Mouse (Mus musculus) forebrain, embryonic 12.5 days (tissue): ENCODE measurements around the gene Zfhx3. TPM values are rescaled to one million over a fixed set of nuclear protein-coding genes. Genes with fewer than 3 reads are reported as not detected.

ENCODE experiments used
- ATAC-seq: fragments of 200-750 bp; cut with Nextera tagmentation; 2 replicates; pipeline ENCODE4 v1.8.0; 2017; ENCODE audit warnings: moderate TSS enrichment; ENCODE audit not compliant: low FRiP score
- H3K27ac ChIP-seq: fragments of 300-500 bp; sonication (generic); 2 replicates; pipeline ENCODE4 v1.5.1; 2016; ENCODE audit warnings: mild to moderate bottlenecking
- H3K27me3 ChIP-seq: fragments of 300-500 bp; sonication (generic); 2 replicates; pipeline ENCODE4 v1.6.1; 2016; ENCODE audit warnings: mild to moderate bottlenecking
- H3K36me3 ChIP-seq: fragments of 300-500 bp; sonication (generic); replicated peaks from 2 replicates; pipeline ENCODE4 v1.6.1; 2016; ENCODE audit warnings: mild to moderate bottlenecking
- H3K4me1 ChIP-seq: fragments of 300-500 bp; sonication (generic); 2 replicates; pipeline ENCODE4 v1.6.1; 2016
- H3K4me2 ChIP-seq: fragments of 300-500 bp; sonication (generic); 2 replicates; pipeline ENCODE4 v1.6.1; 2016; ENCODE audit warnings: mild to moderate bottlenecking, moderate library complexity
- H3K4me3 ChIP-seq: fragments of 300-500 bp; sonication (generic); replicated peaks from 2 replicates; pipeline ENCODE4 v1.5.1; 2016; ENCODE audit warnings: mild to moderate bottlenecking
- H3K9ac ChIP-seq: fragments of 300-500 bp; sonication (generic); 2 replicates; pipeline ENCODE4 v1.6.1; 2016; ENCODE audit warnings: mild to moderate bottlenecking
- H3K9me3 ChIP-seq: fragments of 300-500 bp; sonication (generic); 2 replicates; pipeline ENCODE4 v1.6.1; 2016
- WGBS: fragments of 180-500 bp; shearing (Covaris S2); methylation state at CpG from one replicate; pipeline ENCODE4 v1.1.7; 2016; 5-methylcytosine and 5-hydroxymethylcytosine counted together
- polyA plus RNA-seq: library from polyadenylated mRNA; unstranded; fragments of >200 nt; fragmentation: Nextera tagmentation; extraction: Ambion mirVana; gene quantifications from 2 replicates; pipeline ENCODE4 v1.2.1, GENCODE M21; 2016

Gene Zfhx3
- polyA plus RNA-seq, 1 experiment from 2014 or later = 30.5 TPM

DNA sequence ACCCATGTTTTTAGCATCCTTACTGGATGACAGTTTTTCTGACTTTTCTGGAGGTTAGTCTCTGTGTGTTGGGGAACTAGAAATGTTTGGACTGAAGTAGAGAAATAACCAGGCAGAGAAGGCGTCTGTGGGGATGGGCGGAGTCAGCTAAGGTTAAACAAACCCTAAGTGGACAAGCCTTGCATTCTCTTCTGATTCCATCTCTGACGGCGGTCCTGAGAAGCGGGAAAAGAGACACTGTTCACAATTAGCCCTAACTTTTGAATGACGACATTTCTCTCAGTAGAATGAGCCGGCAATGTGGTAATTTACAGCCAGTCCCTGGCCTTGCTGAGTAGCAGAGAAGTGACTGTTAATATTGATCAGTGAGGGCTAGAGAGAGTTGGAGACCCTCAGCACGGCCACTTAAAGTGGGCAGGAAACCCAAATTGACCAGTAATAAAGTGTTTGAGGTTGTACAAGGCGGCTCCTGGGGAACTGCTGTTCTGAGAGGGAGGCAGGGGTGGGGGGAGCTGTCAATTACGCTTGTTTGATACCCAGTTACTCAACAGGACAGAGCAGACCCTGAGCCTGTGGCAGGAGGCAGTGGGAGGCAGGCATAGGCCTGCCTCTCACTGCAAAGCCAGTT is 162.1 kb downstream of the Zfhx3 start:
- H3K9ac ChIP-seq = no peak overlapping the region
- H3K27ac ChIP-seq = peak overlapping the region; percentile 42; the same call in 1 of the 2 replicates
- H3K4me3 ChIP-seq = no peak overlapping the region
- peaks cover 41% of the 10 kb centered on the region for H3K4me1 ChIP-seq
- no peaks in the 10 kb centered on the region for H3K36me3 ChIP-seq
- H3K9me3 ChIP-seq = no peaks in the 10 kb centered on the region
- peak; percentile 40; the same call in 1 of the 2 replicates for ATAC-seq
- WGBS = 27% methylated on average over 10 of the region's 10 CpGs
- no peak overlapping the region for H3K4me2 ChIP-seq
- peaks cover 11% of the 10 kb centered on the region for H3K27me3 ChIP-seq

DNA sequence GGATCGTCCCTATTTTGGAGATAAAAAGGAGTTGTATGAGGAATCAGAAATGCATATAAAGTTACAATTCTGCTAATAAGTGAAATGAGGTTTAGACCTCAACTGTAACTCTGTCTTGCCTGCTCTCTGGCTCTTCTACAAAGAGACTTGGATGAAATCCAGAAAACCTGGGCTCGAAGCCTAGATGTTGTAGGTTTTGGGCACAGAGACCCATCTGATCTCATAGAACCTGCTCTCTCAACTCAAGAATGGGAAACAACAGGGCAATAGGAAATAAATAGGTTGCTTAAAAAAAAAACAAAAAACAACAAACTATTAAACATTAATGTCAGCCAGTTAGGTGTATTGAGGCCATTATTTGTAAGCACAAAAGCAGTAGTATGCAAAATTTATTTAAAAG is 182.6 kb downstream of the Zfhx3 start:
- H3K36me3 ChIP-seq = no peaks in the 10 kb centered on the region
- no peak overlapping the region for H3K4me2 ChIP-seq
- no peak overlapping the region for H3K4me3 ChIP-seq
- 87% methylated on average over 2 of the region's 2 CpGs for WGBS
- H3K27me3 ChIP-seq = no peaks in the 10 kb centered on the region
- ATAC-seq = no peak
- H3K4me1 ChIP-seq = no peaks in the 10 kb centered on the region
- no peak overlapping the region for H3K27ac ChIP-seq
- no peak overlapping the region for H3K9ac ChIP-seq
- H3K9me3 ChIP-seq = no peaks in the 10 kb centered on the region

DNA sequence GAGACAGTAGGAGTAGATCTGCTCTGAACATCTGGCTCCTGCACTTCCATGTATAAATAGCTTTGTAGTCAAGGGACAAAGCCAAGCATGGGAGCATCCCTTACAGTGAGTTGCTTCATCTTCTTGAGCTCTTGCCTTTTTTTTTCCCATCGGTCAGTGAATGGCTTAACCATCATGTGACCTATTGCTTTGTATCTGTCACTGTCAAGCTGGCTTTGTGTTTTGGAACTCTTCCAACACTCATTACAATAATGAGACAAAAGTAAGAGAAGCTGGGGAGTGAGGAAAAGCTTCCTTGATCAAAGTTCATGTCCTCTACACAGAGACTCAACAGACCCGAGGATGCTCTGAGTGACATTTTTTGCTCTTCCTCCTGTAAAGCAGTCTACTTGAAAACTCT is 183.0 kb downstream of the Zfhx3 start:
- no peak overlapping the region for H3K4me3 ChIP-seq
- no peaks in the 10 kb centered on the region for H3K36me3 ChIP-seq
- no peaks in the 10 kb centered on the region for H3K9me3 ChIP-seq
- no peaks in the 10 kb centered on the region for H3K4me1 ChIP-seq
- no peak overlapping the region for H3K9ac ChIP-seq
- ATAC-seq = no peak
- no peak overlapping the region for H3K4me2 ChIP-seq
- no peak overlapping the region for H3K27ac ChIP-seq
- no peaks in the 10 kb centered on the region for H3K27me3 ChIP-seq
- 68% methylated on average over 2 of the region's 2 CpGs for WGBS

DNA sequence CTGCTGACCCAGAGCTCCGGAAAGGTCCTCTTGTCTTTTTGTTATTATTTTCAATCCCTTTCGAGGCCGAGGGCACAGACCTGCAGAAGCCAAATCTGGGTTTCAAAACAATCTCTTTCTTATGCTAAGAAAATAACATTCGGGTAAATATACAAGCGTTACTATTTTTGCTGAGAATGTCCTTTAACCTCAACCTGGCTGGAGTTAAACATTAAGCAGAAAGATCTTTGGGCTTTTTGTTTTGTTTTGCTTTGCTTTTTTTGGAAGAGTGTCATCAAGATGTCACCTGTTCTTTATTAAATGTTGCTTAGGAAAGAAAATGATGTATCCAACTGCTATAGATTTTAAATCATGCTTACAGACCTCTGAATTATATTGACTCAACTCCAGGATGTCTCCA is 204.1 kb downstream of the Zfhx3 start:
- Histone ChIP-seq H3K4me2 (no peak overlapping the region), H3K4me1 (peaks cover 8% of the 10 kb centered on the region; the same call in 1 of the 2 replicates), H3K4me3 (no peak overlapping the region), H3K9ac (no peak overlapping the region), H3K36me3 (no peaks in the 10 kb centered on the region), H3K9me3 (no peaks in the 10 kb centered on the region), H3K27me3 (no peaks in the 10 kb centered on the region), H3K27ac (no peak overlapping the region)
- WGBS = 80% methylated on average over 5 of the region's 5 CpGs
- no peak for ATAC-seq

DNA sequence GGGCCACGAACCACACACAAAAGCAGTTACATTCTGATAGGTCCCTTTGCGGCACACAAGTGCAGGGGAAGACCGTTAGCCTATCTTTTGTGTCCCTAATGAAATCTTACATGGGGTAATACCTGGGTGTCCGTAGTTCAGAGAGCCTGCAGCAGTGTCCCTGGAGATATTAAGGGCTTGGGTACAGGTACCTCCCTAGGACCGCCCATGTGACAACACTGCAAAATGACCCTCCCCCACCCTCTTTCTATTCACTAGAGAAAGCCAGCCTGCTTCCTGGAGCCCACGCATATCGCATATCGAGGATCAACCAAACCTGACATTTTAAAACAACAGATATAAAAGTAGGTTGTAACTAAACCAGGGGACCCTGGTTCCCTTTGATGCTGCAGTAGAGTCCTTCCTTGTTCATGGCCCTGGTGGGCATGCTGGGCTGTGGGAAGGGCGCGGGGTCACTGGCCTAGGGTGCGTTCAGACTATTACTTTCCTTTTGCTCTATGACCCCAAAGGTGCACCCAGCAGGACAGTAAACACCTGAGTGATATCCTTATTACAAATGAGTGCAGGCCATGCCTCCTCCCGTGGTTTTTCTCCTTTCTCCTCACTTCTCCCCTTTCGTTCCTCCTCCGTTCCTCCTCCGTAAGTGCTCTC is 206.3 kb downstream of the Zfhx3 start:
- 63% methylated on average over 15 of the region's 15 CpGs for whole genome bisulfite sequencing
- peaks cover 8% of the 10 kb centered on the region; the same call in 1 of the 2 replicates for H3K4me1 ChIP-seq
- no peak overlapping the region for H3K4me3 ChIP-seq
- no peak overlapping the region for H3K9ac ChIP-seq
- H3K27me3 ChIP-seq = no peaks in the 10 kb centered on the region
- H3K27ac ChIP-seq = no peak overlapping the region
- H3K36me3 ChIP-seq = no peaks in the 10 kb centered on the region
- H3K4me2 ChIP-seq = no peak overlapping the region
- no peak for ATAC-seq
- no peaks in the 10 kb centered on the region for H3K9me3 ChIP-seq

DNA sequence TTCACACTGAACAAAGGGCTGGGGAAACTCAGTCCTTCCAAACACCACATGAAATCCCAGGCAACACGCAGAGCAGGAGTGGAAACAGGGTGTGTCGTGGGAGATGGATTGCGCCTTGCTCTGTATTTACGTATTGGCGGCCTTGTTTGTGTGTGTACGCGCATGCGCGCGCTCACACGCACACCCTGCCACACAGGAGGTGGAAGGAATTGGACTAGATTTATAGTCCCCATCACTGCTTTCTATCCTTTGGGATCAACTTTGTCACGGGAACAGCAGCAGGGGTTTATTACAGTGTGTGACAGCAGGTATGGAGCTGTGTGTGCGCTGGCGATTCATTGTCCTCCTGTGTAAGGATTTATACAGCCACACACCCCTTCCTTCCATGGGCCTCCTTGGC is 228.4 kb downstream of the Zfhx3 start:
- Histone ChIP-seq H3K4me3 (no peak overlapping the region), H3K9me3 (no peaks in the 10 kb centered on the region), H3K9ac (no peak overlapping the region), H3K27me3 (no peaks in the 10 kb centered on the region), H3K36me3 (no peaks in the 10 kb centered on the region), H3K4me1 (no peaks in the 10 kb centered on the region), H3K27ac (no peak overlapping the region), H3K4me2 (no peak overlapping the region)
- ATAC-seq = no peak
- WGBS = 92% methylated on average over 14 of the region's 14 CpGs

DNA sequence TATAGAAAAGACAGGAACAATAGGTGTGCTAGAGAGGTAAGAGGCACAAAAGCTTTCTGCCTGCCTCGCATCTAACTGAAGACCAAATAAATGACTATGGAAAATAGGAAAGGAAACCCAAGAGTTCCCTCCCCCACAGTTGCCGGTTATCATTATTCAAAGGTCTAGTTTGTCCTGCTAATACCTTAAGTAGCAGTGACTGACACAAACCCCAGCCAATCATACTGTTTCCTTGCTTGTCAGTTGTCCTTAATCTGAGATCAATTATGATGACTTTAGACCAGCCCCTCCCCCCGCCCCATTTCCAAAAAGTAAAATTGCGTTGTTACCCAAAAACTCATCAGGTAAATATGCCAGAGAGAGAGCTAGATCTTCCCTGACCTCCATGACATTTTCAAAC is 240.9 kb downstream of the Zfhx3 start:
- 75% methylated on average over 4 of the region's 4 CpGs for WGBS
- Histone ChIP-seq H3K9me3 (no peaks in the 10 kb centered on the region), H3K36me3 (no peaks in the 10 kb centered on the region), H3K4me2 (no peak overlapping the region), H3K9ac (no peak overlapping the region), H3K4me1 (peaks cover 5% of the 10 kb centered on the region; the same call in 1 of the 2 replicates), H3K27me3 (no peaks in the 10 kb centered on the region), H3K27ac (no peak overlapping the region), H3K4me3 (no peak overlapping the region)
- no peak for ATAC-seq

DNA sequence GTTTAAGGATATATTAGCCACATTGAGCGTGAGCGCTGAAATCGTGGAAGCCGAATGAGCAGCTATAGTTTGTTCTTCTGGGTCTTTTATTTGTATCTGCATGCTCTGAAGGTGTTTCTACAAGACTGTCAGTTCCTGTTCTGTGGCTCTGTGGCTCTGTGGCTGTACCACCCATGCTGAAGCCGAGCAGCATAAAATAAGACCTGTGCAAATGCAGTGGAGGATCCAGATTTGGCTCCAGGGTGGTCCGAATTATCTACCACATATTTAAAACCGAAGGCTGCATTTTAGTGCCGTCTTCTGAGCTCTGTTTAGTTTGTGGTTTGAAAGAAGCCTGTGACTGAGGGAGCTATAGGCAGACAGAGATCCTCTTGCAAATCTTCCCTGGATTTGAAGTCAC is 241.5 kb downstream of the Zfhx3 start:
- peaks cover 7% of the 10 kb centered on the region; the same call in 1 of the 2 replicates for H3K4me1 ChIP-seq
- ATAC-seq = no peak
- WGBS = 87% methylated on average over 8 of the region's 8 CpGs

DNA sequence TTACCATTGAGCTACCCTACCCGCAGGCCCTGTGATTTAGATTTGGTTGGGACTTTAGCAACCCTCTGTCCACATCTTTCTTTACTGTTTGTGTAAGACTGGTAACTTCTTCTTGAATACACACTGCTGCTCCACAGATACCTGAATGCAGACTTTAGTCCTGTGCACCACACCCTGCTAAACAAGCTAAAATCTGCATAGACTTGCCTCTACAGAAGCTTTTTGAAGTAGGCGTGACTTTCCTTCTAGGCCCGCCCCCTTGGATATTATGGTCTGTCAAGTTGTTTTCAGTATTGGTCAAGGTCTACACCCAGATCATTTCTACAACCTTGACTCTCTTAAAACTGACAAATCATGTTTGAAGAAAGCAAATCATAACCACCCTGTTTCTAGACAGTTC is 243.8 kb downstream of the Zfhx3 start:
- H3K27ac ChIP-seq = no peak overlapping the region
- no peaks in the 10 kb centered on the region for H3K27me3 ChIP-seq
- 90% methylated on average over 3 of the region's 3 CpGs for WGBS
- no peaks in the 10 kb centered on the region for H3K36me3 ChIP-seq
- no peak overlapping the region for H3K4me3 ChIP-seq
- no peaks in the 10 kb centered on the region for H3K9me3 ChIP-seq
- H3K4me1 ChIP-seq = peaks cover 7% of the 10 kb centered on the region; the same call in 1 of the 2 replicates
- H3K4me2 ChIP-seq = no peak overlapping the region
- no peak overlapping the region for H3K9ac ChIP-seq
- no peak for ATAC-seq

More for the DNA sequence above, 241.5 kb downstream of the Zfhx3 start:
- Histone ChIP-seq H3K9me3 (no peaks in the 10 kb centered on the region), H3K27ac (no peak overlapping the region), H3K36me3 (no peaks in the 10 kb centered on the region), H3K4me2 (no peak overlapping the region), H3K27me3 (no peaks in the 10 kb centered on the region), H3K9ac (no peak overlapping the region), H3K4me3 (no peak overlapping the region)

DNA sequence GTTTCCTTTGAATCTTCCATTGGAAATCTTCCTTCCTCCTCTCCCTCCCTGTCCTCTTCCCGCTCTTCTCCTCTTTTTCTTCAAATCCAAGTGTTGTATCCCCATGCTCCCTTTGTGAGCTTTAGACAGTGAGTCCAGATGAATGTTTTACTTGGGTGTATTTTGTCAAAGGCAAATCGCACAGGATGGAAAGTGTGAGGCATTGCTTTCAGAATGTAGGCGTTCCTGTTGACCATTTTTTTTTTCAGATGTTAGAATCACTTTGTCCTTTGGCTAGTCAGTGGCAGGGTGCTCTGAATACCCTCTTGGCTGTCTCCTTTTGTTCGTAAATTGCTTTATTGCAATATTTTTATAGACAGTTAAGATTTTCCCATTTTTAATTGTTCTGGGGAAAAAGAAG is 245.6 kb downstream of the Zfhx3 start:
- H3K27ac ChIP-seq = no peak overlapping the region
- no peaks in the 10 kb centered on the region for H3K36me3 ChIP-seq
- no peaks in the 10 kb centered on the region for H3K27me3 ChIP-seq
- H3K9ac ChIP-seq = no peak overlapping the region
- no peaks in the 10 kb centered on the region for H3K9me3 ChIP-seq
- H3K4me3 ChIP-seq = no peak overlapping the region
- 0 out of 2 replicates have a peak, but pooled peaks cover 3% of the 10 kb centered on the region for H3K4me1 ChIP-seq
- no peak overlapping the region for H3K4me2 ChIP-seq
- 79% methylated on average over 4 of the region's 4 CpGs for WGBS
- ATAC-seq = no peak

DNA sequence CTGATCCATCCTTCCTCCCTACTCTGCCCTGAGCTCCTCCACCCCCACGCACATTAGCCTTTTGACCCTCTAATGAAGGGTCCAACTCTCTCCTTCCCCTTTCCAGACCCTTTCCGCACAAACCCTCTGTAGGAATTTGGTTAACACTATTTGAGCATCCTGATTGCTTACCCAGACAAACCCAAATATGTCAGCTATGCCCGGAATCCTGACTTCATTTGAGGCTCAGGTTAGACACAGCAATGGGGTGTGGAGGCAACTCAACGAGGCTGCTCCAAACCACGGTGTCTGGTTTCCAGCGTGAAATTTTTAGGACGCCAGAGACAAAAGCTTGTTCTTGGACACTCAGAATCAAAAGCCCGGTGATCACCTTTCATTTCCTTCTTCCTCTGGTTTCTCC is 252.1 kb downstream of the Zfhx3 start:
- Histone ChIP-seq H3K4me3 (no peak overlapping the region), H3K4me1 (no peaks in the 10 kb centered on the region; the same call in 1 of the 2 replicates), H3K36me3 (no peaks in the 10 kb centered on the region), H3K9ac (no peak overlapping the region), H3K27ac (no peak overlapping the region), H3K27me3 (no peaks in the 10 kb centered on the region), H3K4me2 (no peak overlapping the region), H3K9me3 (no peaks in the 10 kb centered on the region)
- 67% methylated on average over 8 of the region's 8 CpGs for WGBS
- ATAC-seq = no peak

DNA sequence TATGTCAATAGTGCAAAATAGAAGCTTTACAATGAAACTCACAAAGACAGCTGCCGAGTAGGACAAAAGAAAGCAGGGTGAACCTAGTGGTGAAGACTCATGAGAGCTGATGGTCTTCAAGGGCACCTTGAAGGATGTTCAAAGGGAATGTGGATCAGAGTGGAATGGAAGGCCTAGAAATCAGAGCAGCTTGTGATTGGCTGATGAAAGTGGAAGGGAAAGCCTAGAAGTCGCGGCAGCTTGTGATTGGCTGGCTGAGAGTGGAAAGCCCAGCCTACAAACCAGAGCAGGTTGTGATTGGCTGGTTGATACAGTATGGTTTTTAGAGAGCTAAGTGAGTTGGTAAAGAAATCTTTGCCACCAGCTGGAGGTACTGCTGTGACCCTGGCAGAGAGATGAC is 272.6 kb downstream of the Zfhx3 start:
- peaks cover 15% of the 10 kb centered on the region for H3K4me1 ChIP-seq
- no peaks in the 10 kb centered on the region for H3K27me3 ChIP-seq
- H3K4me2 ChIP-seq = no peak overlapping the region
- no peak overlapping the region for H3K9ac ChIP-seq
- no peak overlapping the region for H3K4me3 ChIP-seq
- 92% methylated on average over 3 of the region's 3 CpGs for WGBS
- no peaks in the 10 kb centered on the region for H3K36me3 ChIP-seq
- ATAC-seq = no peak
- no peak overlapping the region for H3K27ac ChIP-seq
- H3K9me3 ChIP-seq = no peaks in the 10 kb centered on the region
